Comparison of ENCODE assay signal across 16 mouse cellular contexts in the genomic region with DNA sequence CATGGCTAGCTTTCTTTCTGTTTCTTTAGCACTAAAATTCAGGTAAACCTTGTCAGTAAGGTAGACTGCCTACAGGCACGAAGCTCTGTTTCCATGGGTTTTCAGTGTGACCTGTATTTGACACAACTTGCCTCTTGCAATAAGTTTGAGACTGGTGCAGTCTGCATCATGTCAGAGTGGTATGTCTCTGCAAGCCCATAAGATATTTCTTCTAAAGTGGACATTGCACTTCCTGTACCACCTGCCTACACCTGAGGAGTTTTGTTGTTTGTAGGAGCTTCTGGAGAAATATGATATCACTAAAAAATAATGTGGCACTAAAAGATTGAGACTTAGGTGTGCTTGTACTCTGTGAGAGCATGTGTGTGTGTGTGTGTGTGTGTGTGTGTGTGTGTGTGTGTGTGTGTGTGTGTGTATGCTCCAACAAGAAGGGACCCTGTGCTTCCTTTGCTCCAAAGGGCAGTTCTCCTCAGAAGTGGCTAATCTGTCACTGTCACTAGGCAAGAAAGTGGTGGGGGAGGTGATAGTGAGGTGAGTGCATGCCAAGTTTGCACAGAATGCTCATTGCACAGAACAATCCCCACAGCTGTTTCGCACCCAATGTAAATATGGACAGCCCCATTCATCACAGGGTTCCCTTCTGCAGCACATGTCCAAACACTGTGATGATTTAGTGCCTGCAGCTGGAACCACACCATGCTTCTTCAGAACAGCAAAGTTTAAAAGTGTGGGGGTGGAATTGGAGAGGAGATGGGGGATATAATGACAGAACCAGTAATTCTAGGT.
A peak's percentile ranks its signal among the peaks of the same experiment; 100 is the strongest.
DNase-seq lines count a peak whose midpoint lies in the region; ATAC-seq and TF ChIP-seq lines count a peak whose summit lies in the region.
"Had no signal": no experiment of that assay in that cellular context is flagged by ENCODE, and none has a peak within 500 bp of the region (broad histone marks: within the 10 kb centered on the region; RNA-seq: fewer than 3 reads in every experiment).

No protein-coding gene starts in this region.

- no peaks in the 10 kb centered on the region for H3K9me3 ChIP-seq in hindbrain, embryonic 14.5 days (ENCODE audit: control insufficient read depth, low read length)
- H3K9me3 ChIP-seq: embryonic facial prominence, embryonic 15.5 days; midbrain, embryonic 15.5 days had no signal

- no peaks in the 10 kb centered on the region for H3K79me2 ChIP-seq in myocyte (ENCODE audit: control insufficient read depth, insufficient read depth)

- H3K27me3 ChIP-seq in hindbrain, embryonic 14.5 days (ENCODE audit: control insufficient read depth, insufficient read depth, low read length) = no peaks in the 10 kb centered on the region
- no peaks in the 10 kb centered on the region for H3K27me3 ChIP-seq in myocyte (ENCODE audit: control insufficient read depth, insufficient read depth, insufficient read length)
- H3K27me3 ChIP-seq: embryonic facial prominence, embryonic 15.5 days; midbrain, embryonic 15.5 days had no signal

- H3ac ChIP-seq in myocyte (ENCODE audit: control insufficient read depth, insufficient read length) = no peak overlapping the region

- H3K4me2 ChIP-seq in hindbrain, embryonic 14.5 days (replicated peaks) = no peak overlapping the region
- H3K4me2 ChIP-seq in myocyte (ENCODE audit: low read depth) = no peak overlapping the region
- H3K4me2 ChIP-seq: embryonic facial prominence, embryonic 15.5 days; midbrain, embryonic 15.5 days had no signal

- H3K4me3 ChIP-seq in hindbrain, embryonic 14.5 days (replicated peaks; ENCODE audit: low read length) = no peak overlapping the region
- H3K4me3 ChIP-seq in myocyte = no peak overlapping the region
- H3K4me3 ChIP-seq: embryonic facial prominence, embryonic 15.5 days; midbrain, embryonic 15.5 days had no signal

- no peak for TF ChIP-seq POLR2A in myocyte (IDR thresholded peaks at IDR 0.05; ENCODE audit: insufficient read length, low read depth)

- DNase-seq in kidney, postnatal 14 days = peak; percentile 1
- no peak for DNase-seq in kidney, adult 9 months
- DNase-seq in embryo, embryonic 11 days = peak; percentile 72
- peak; percentile 38 for DNase-seq in hindbrain, embryonic 14.5 days (ENCODE audit: low spot score)
- DNase-seq in adrenal gland, adult (ENCODE audit: inconsistent age in 2 of 2, low spot score in 1 of 2) = no peak
- DNase-seq in gastrocnemius, adult 18-20 months (ENCODE audit: low spot score) = no peak
- DNase-seq: adrenal gland, postnatal 25 days; cerebellum, adult 2 months; heart, adult 18-20 months; lung, postnatal 10 days; spleen, adult 18-20 months; thymus, adult 2 months had no signal

- H3K9ac ChIP-seq in hindbrain, embryonic 14.5 days = no peak overlapping the region
- H3K9ac ChIP-seq: embryonic facial prominence, embryonic 15.5 days; midbrain, embryonic 15.5 days had no signal

- H3K36me3 ChIP-seq in hindbrain, embryonic 14.5 days (replicated peaks; ENCODE audit: control insufficient read depth, insufficient read depth) = no peaks in the 10 kb centered on the region
- no peaks in the 10 kb centered on the region for H3K36me3 ChIP-seq in myocyte (ENCODE audit: control insufficient read depth, insufficient read depth)
- H3K36me3 ChIP-seq: embryonic facial prominence, embryonic 15.5 days; midbrain, embryonic 15.5 days had no signal

- WGBS in hindbrain, embryonic 14.5 days = 84% methylated on average over 2 of the region's 2 CpGs

- peak; percentile 62; the same call in 1 of the 2 replicates for ATAC-seq in hindbrain, embryonic 14.5 days (ENCODE audit: low FRiP score)
- ATAC-seq: forebrain, embryonic 16.5 days; midbrain, embryonic 15.5 days had no signal

- no peaks in the 10 kb centered on the region for H3K4me1 ChIP-seq in hindbrain, embryonic 14.5 days (replicated peaks; ENCODE audit: control insufficient read depth, insufficient read depth, low read length)
- H3K4me1 ChIP-seq: embryonic facial prominence, embryonic 15.5 days; midbrain, embryonic 15.5 days had no signal

- no peak overlapping the region for H3K27ac ChIP-seq in hindbrain, embryonic 14.5 days
- H3K27ac ChIP-seq: embryonic facial prominence, embryonic 15.5 days; midbrain, embryonic 15.5 days had no signal

TF ChIP-seq in myocyte, 11 proteins besides CTCF, POLR2A, EP300 and RAD21:
- TF ChIP-seq POLR2AphosphoS2 (IDR thresholded peaks at IDR 0.05; ENCODE audit: insufficient read length, low read depth) (no peak), SRF (IDR thresholded peaks at IDR 0.05; ENCODE audit: control insufficient read depth, insufficient read length, low read depth) (no peak), E2F4 (IDR thresholded peaks at IDR 0.05; ENCODE audit: insufficient read depth) (no peak), TCF12 (IDR thresholded peaks at IDR 0.05; ENCODE audit: insufficient read depth, poor library complexity, severe bottlenecking) (peak; percentile 44), MYOD1 (IDR thresholded peaks at IDR 0.05; ENCODE audit: control insufficient read depth in 1 of 3, insufficient read length in 2 of 3, low read depth in 2 of 3) (peak in 1 of 3 experiments; percentile 5), MYOG (IDR thresholded peaks at IDR 0.05; ENCODE audit: control insufficient read depth in 1 of 3, insufficient read depth in 1 of 3, insufficient read length in 2 of 3, low read depth in 2 of 3) (no peak), CEBPB (IDR thresholded peaks at IDR 0.05; ENCODE audit: insufficient read depth, poor library complexity, severe bottlenecking) (no peak), MAX (IDR thresholded peaks at IDR 0.05; ENCODE audit: low read depth) (no peak), TCF3 (IDR thresholded peaks at IDR 0.05; ENCODE audit: insufficient read length, low read depth) (no peak), USF1 (IDR thresholded peaks at IDR 0.05; ENCODE audit: low read depth) (no peak), REST (IDR thresholded peaks at IDR 0.05; ENCODE audit: insufficient read depth, insufficient read length) (no peak)
TF ChIP-seq in myocyte: peak in this region for 2.

Comparison
In these comparisons a context has a peak if more than half of its experiments do, and no peak if none do; other contexts are left out.
1. DNase-seq: peak in kidney, postnatal 14 days (single experiment), embryo, embryonic 11 days (single experiment) and hindbrain, embryonic 14.5 days (single experiment); none in kidney, adult 9 months (single experiment), adrenal gland, adult (0 of 2) and gastrocnemius, adult 18-20 months (single experiment).